Mouse (Mus musculus) ES-Bruce4 (cell line): ENCODE data around the gene Xcl1. TPM values are rescaled to one million over a fixed set of nuclear protein-coding genes. Genes with fewer than 3 reads are reported as not detected.

Source experiments
- H3K27ac ChIP-seq: 2 replicates; pipeline ENCODE4 v1.5.1; 2012; ENCODE audit warnings: low read length, inconsistent platforms; ENCODE audit not compliant: insufficient read depth
- H3K27me3 ChIP-seq: 2 replicates; pipeline ENCODE4 v1.6.1; 2012; ENCODE audit warnings: mild to moderate bottlenecking, low read length, inconsistent platforms; ENCODE audit not compliant: control insufficient read depth, poor library complexity, insufficient read depth, severe bottlenecking
- H3K36me3 ChIP-seq: 2 replicates; pipeline ENCODE4 v1.6.1; 2012; ENCODE audit warnings: inconsistent platforms, mild to moderate bottlenecking, low read length, moderate library complexity; ENCODE audit not compliant: control insufficient read depth, poor library complexity, insufficient read depth, severe bottlenecking
- H3K4me1 ChIP-seq: one replicate; pipeline ENCODE4 v1.8.1; 2011; ENCODE audit warnings: low read length; ENCODE audit not compliant: control insufficient read depth, insufficient read depth
- H3K4me3 ChIP-seq: 2 replicates; pipeline ENCODE4 v1.5.1; 2011; ENCODE audit warnings: low read depth, mild to moderate bottlenecking, low read length
- H3K9ac ChIP-seq: 2 replicates; pipeline ENCODE4 v1.6.1; 2012; ENCODE audit warnings: low read depth, mild to moderate bottlenecking, inconsistent platforms; ENCODE audit not compliant: poor library complexity, severe bottlenecking
- H3K9me3 ChIP-seq: replicated peaks from 2 replicates; pipeline ENCODE4 v1.6.1; 2012; ENCODE audit warnings: mild to moderate bottlenecking, low read length, inconsistent platforms; ENCODE audit not compliant: control insufficient read depth, poor library complexity, insufficient read depth, severe bottlenecking
- CTCF ChIP-seq: IDR thresholded peaks from one replicate; pipeline ENCODE4 v1.8.1; 2011; ENCODE audit warnings: low read depth, low read length
- EP300 ChIP-seq: IDR thresholded peaks from 2 replicates; pipeline ENCODE4 v1.6.1; 2011; ENCODE audit warnings: low read depth, low read length; ENCODE audit not compliant: insufficient read depth
- POLR2A ChIP-seq: IDR thresholded peaks from one replicate; pipeline ENCODE4 v1.8.1; 2011; ENCODE audit warnings: low read length; ENCODE audit not compliant: insufficient read depth
- polyA plus RNA-seq: library from polyadenylated mRNA; stranded (reverse); fragments of >200 nt; gene quantifications from 2 replicates; pipeline ENCODE4 v1.2.4, GENCODE M21; 2011; ENCODE audit warnings: low read depth; ENCODE audit not compliant: missing spikeins, insufficient read depth, insufficient read length

The Xcl1 gene
- polyA plus RNA-seq, 1 experiment = not detected

DNA sequence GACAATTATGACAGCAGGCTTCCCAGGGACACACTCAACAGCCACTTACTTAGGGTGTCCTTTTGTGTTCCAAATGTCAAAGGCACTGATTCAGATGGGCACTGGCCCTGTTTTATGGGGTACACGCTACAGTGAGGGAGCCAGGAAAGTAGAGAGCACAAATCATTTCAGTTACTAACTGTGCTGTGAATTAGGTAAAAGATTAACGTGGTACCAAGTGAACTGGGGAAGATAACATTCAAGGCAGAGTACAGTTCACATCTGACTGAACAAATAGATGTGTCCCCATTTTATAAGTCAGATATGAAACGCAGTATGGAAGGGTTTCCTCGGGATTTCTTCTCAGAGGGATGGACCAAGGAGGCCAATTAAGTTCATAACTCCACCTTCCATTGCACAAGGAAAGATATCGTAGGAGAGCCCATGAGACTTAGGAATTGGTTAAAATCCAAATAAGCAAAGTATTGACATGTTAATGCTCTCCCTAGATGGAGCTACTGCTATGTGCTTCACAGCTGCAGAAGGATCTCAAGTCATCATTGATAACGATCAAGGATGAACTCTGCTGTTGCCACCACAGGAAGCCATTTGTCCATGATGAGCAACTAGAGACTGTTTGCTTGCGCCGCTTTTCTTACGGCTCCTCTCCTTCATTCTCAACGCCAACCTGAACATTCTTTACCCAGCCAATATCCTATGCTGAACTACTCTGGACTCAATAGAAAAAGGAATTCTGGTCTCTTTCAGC, 1.7 kb downstream of the Xcl1 start:
- TF ChIP-seq EP300 (no peak), POLR2A (no peak), CTCF (no peak)
- no peaks in the 10 kb centered on the region for H3K4me1 ChIP-seq
- no peak overlapping the region for H3K27ac ChIP-seq
- H3K27me3 ChIP-seq = no peaks in the 10 kb centered on the region; the same call in 1 of the 2 replicates
- no peak overlapping the region for H3K4me3 ChIP-seq
- H3K36me3 ChIP-seq = no peaks in the 10 kb centered on the region
- H3K9me3 ChIP-seq = no peaks in the 10 kb centered on the region
- H3K9ac ChIP-seq = no peak overlapping the region

DNA sequence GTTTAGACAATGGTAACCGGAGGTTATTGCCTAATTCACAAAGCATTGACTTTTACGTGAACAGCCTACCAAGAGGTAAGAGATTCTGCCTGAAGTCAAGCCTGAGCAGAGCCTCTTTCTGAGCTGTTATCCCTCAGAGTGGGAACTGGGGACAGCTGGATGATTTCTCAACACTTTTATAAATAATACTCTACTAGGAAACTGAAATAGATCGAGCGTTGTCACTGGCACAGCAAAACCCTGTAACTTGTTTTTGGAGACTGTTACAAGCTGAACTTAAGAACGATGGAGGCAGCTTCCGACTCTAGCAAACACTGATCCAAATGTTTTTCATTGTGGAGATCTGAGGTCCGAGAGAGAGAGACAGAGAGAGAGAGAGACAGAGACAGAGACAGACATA, 4.2 kb downstream of the Xcl1 start:
- Histone ChIP-seq H3K4me1 (no peaks in the 10 kb centered on the region), H3K36me3 (no peaks in the 10 kb centered on the region), H3K27me3 (no peaks in the 10 kb centered on the region; the same call in 1 of the 2 replicates), H3K9ac (no peak overlapping the region), H3K9me3 (no peaks in the 10 kb centered on the region), H3K4me3 (no peak overlapping the region), H3K27ac (no peak overlapping the region)
- TF ChIP-seq EP300 (no peak), POLR2A (no peak), CTCF (no peak)

DNA sequence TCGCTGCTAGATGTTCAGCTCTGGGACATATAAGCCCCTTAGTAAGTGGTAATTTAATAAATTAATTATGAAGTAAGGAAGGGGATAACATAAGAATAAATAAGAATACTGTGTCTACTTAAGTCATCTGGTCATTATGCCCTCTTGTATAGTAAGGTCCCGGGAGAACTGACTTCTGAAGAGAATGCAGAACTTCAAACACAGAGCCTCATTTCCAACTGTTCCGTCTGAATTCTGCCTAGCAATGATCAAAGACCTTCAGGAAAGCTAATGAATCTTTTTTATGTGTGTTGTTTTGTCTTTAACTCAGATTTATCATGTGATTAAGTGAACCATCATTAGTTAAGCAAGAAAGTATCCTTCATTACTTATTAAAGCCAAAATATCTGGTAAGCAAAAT, 5.3 kb downstream of the Xcl1 start:
- TF ChIP-seq EP300 = no peak
- no peak for TF ChIP-seq CTCF
- TF ChIP-seq POLR2A = no peak
- H3K4me1 ChIP-seq = no peaks in the 10 kb centered on the region

DNA sequence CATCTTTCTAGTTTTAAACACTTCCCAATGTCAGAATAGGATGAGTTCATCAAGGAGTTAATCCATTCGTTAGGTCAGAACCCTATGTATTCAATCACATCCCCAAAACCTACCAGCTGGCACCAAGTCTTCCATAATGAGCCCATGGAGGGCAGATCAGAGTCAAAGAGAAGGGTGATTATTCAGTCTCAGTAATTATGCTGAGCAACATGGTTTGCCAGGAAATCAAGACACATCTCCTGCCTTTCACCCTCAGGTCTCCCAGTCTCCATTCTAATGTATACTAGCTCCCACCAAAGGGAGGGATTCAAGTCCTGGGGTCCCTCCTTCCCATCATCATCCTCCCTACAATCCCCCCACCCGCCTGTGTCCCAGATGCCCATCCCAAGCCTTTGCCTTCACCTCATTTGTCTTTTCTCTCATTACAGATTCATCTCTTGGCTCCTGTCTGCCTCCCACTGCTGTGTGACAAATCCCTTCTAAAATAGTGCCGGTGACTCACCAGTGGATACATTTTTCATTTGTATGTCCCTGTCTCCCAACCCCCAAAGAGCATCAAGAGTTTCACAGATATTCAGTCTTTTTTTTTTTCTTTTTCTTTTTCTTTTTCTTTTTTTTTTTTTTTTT, 8.7 kb downstream of the Xcl1 start:
- no peak overlapping the region for H3K9ac ChIP-seq
- H3K36me3 ChIP-seq = no peaks in the 10 kb centered on the region
- TF ChIP-seq EP300 (no peak), POLR2A (no peak), CTCF (no peak)

More for the DNA sequence above, 5.3 kb downstream of the Xcl1 start:
- no peak overlapping the region for H3K9ac ChIP-seq
- H3K27me3 ChIP-seq = no peaks in the 10 kb centered on the region; the same call in 1 of the 2 replicates
- no peaks in the 10 kb centered on the region for H3K9me3 ChIP-seq
- H3K27ac ChIP-seq = no peak overlapping the region
- no peak overlapping the region for H3K4me3 ChIP-seq
- H3K36me3 ChIP-seq = no peaks in the 10 kb centered on the region

GRCm38 (mm10) chr1:164905047-164905446, 30.3 kb downstream of the Xcl1 start:
- no peaks in the 10 kb centered on the region for H3K27me3 ChIP-seq
- no peak overlapping the region for H3K27ac ChIP-seq
- H3K36me3 ChIP-seq = no peaks in the 10 kb centered on the region
- H3K9me3 ChIP-seq = no peaks in the 10 kb centered on the region
- no peak overlapping the region for H3K4me3 ChIP-seq
- H3K4me1 ChIP-seq = no peaks in the 10 kb centered on the region
- no peak overlapping the region for H3K9ac ChIP-seq
- TF ChIP-seq CTCF = peak; percentile 94
- TF ChIP-seq EP300 = no peak
- TF ChIP-seq POLR2A = no peak

More for the DNA sequence above, 8.7 kb downstream of the Xcl1 start:
- H3K4me1 ChIP-seq = no peaks in the 10 kb centered on the region
- no peak overlapping the region for H3K27ac ChIP-seq
- H3K4me3 ChIP-seq = no peak overlapping the region
- H3K9me3 ChIP-seq = no peaks in the 10 kb centered on the region
- no peaks in the 10 kb centered on the region for H3K27me3 ChIP-seq

- TF ChIP-seq POLR2A (no peak), CTCF (no peak), EP300 (no peak)
- no peaks in the 10 kb centered on the region for H3K4me1 ChIP-seq
- H3K27ac ChIP-seq = no peak overlapping the region
- H3K4me3 ChIP-seq = no peak overlapping the region
- no peaks in the 10 kb centered on the region for H3K9me3 ChIP-seq
- H3K27me3 ChIP-seq = no peaks in the 10 kb centered on the region
- H3K9ac ChIP-seq = no peak overlapping the region
- H3K36me3 ChIP-seq = no peaks in the 10 kb centered on the region
These were observed 34.6 kb downstream of the Xcl1 start for GRCm38 (mm10) chr1:164900696-164901095.
